ENCODE assay signal across 8 mouse cellular contexts in genomic region chr2:30693206-30694035, GRCm38 (mm10).
DNase-seq lines count a peak whose midpoint lies in the region; ATAC-seq and TF ChIP-seq lines count a peak whose summit lies in the region.

No protein-coding gene starts in this region.

- no peak overlapping the region for H3K4me3 ChIP-seq in CH12.LX (replicated peaks in 1 of 3; ENCODE audit: low read depth in 2 of 3, low read length in 2 of 3, poor library complexity in 1 of 3)
- H3K4me3 ChIP-seq in brown adipose tissue, adult 24 weeks (ENCODE audit: insufficient read depth, low read depth, low read length): peak overlapping the region; percentile 63
- peak overlapping the region; percentile 31 for H3K4me3 ChIP-seq in forebrain, postnatal 0 days (ENCODE audit: low read depth, low read length)

- ATAC-seq in forebrain, postnatal 0 days: peak; percentile 90

- H3K36me3 ChIP-seq in CH12.LX (replicated peaks in 1 of 2; ENCODE audit: control insufficient read depth in 1 of 2, insufficient read depth in 1 of 2, low read length in 1 of 2): no peaks in the 10 kb centered on the region
- H3K36me3 ChIP-seq in forebrain, postnatal 0 days (ENCODE audit: insufficient read depth): no peaks in the 10 kb centered on the region

- under 1% methylated on average over 33 of the region's 41 CpGs for WGBS in forebrain, postnatal 0 days

- H3K9ac ChIP-seq in CH12.LX (ENCODE audit: insufficient read depth, low read depth): peak overlapping the region; percentile 20; the same call in 1 of the 2 replicates
- peak overlapping the region; percentile 74 for H3K9ac ChIP-seq in forebrain, postnatal 0 days

- H3K79me2 ChIP-seq in CH12.LX (replicated peaks; ENCODE audit: control insufficient read depth, extremely low read depth, insufficient read depth, poor library complexity, severe bottlenecking): no peaks in the 10 kb centered on the region

- dilution Hi-C loops in CH12.LX (cut with MboI; ENCODE audit: extremely low pct_ligation_motif_present, extremely low pct_unique_long_range_greater_than_20kb, low sequenced_read_pairs): no loop called here

- H3K4me2 ChIP-seq in CH12.LX (ENCODE audit: insufficient read depth, low read depth, poor library complexity, severe bottlenecking): peak overlapping the region; percentile 76
- H3K4me2 ChIP-seq in forebrain, postnatal 0 days (ENCODE audit: low read depth): peak overlapping the region; percentile 63

- no peak for TF ChIP-seq RAD21 in CH12.LX (IDR thresholded peaks at IDR 0.05; ENCODE audit: low read depth, low read length)

- DNase-seq in CH12.LX (ENCODE audit: extremely low read depth): peak; percentile 44
- peak; percentile 70 for DNase-seq in forebrain, postnatal 0 days
- DNase-seq in heart, postnatal 4 days: peak; percentile 85
- peak; percentile 91 for DNase-seq in layer of hippocampus, adult 9-11 months
- DNase-seq in lung, postnatal 10 days: peak; percentile 92
- DNase-seq in ovary, postnatal 14 days (ENCODE audit: low spot score): peak; percentile 70
- peak; percentile 67 to 70 for DNase-seq in thymus, postnatal 10 days (ENCODE audit: low spot score in 2 of 2)

- TF ChIP-seq CTCF in CH12.LX (conservative IDR thresholded peaks at IDR 0.05 in 1 of 2, IDR thresholded peaks at IDR 0.05 in 1 of 2; ENCODE audit: low read depth in 2 of 2, low read length in 2 of 2): no peak
- TF ChIP-seq CTCF in forebrain, postnatal 0 days (IDR thresholded peaks at IDR 0.05; ENCODE audit: low read depth): no peak; the same call in 1 of the 2 replicates

- no peak overlapping the region for H3K27ac ChIP-seq in CH12.LX (ENCODE audit: insufficient read depth, low read depth)
- H3K27ac ChIP-seq in brown adipose tissue, adult 24 weeks (replicated peaks; ENCODE audit: low read depth, low read length): peak overlapping the region; percentile 80
- H3K27ac ChIP-seq in forebrain, postnatal 0 days (ENCODE audit: low read depth, low read length): peak overlapping the region; percentile 99

- in situ Hi-C loops in CH12.LX (cut with MboI; ENCODE audit: low pct_ligation_motif_present, low pct_unique_long_range_greater_than_20kb, low sequenced_read_pairs): no loop called here

- peaks cover 35% of the 10 kb centered on the region for H3K27me3 ChIP-seq in CH12.LX (replicated peaks)
- no peaks in the 10 kb centered on the region for H3K27me3 ChIP-seq in forebrain, postnatal 0 days (ENCODE audit: insufficient read depth, low read length)

- peaks cover 12 to 40% of the 10 kb centered on the region in 2 experiments for H3K4me1 ChIP-seq in CH12.LX (ENCODE audit: control insufficient read depth in 1 of 2, insufficient read depth in 2 of 2)
- peaks cover 34% of the 10 kb centered on the region for H3K4me1 ChIP-seq in brown adipose tissue, adult 24 weeks (ENCODE audit: control insufficient read depth, insufficient read depth, insufficient read length, low read length)
- peaks cover 26% of the 10 kb centered on the region for H3K4me1 ChIP-seq in forebrain, postnatal 0 days (ENCODE audit: insufficient read depth)

- no peak for TF ChIP-seq EP300 in CH12.LX (IDR thresholded peaks at IDR 0.05; ENCODE audit: low read length)

- no peak for TF ChIP-seq POLR2A in CH12.LX (IDR thresholded peaks at IDR 0.05; ENCODE audit: low read depth, low read length)

- H3K9me3 ChIP-seq in CH12.LX (replicated peaks; ENCODE audit: low read length): no peaks in the 10 kb centered on the region
- H3K9me3 ChIP-seq in forebrain, postnatal 0 days (ENCODE audit: low read length): no peaks in the 10 kb centered on the region

TF ChIP-seq in CH12.LX, 34 proteins besides CTCF, POLR2A, EP300 and RAD21:
- TF ChIP-seq MAX (IDR thresholded peaks at IDR 0.05; ENCODE audit: low read length) (no peak), MXI1 (IDR thresholded peaks at IDR 0.05; ENCODE audit: low read depth, low read length) (no peak), NRF1 (IDR thresholded peaks at IDR 0.05; ENCODE audit: low read depth, low read length) (peak; percentile 47)

Comparison
In these comparisons a context has a peak if more than half of its experiments do, and no peak if none do; other contexts are left out.
1. H3K4me3 ChIP-seq: peak in brown adipose tissue, adult 24 weeks (single experiment) and forebrain, postnatal 0 days (single experiment); none in CH12.LX (0 of 3).
2. Peak in every context shown above with its lines, with median percentiles within 50 percentile points of each other: DNase-seq.